Mouse (Mus musculus) limb, embryonic 14.5 days (tissue): Measurements from ENCODE around the gene Tbrg4. TPM values are rescaled to one million over a fixed set of nuclear protein-coding genes. Genes with fewer than 3 reads are reported as not detected.
A peak's percentile ranks its signal among the peaks of the same experiment; 100 is the strongest.

ENCODE experiments used
- ATAC-seq: fragments of 200-750 bp; cut with Nextera tagmentation; 2 replicates; pipeline ENCODE4 v1.8.0; 2017; ENCODE audit warnings: low read depth, moderate number of reproducible peaks, moderate TSS enrichment; ENCODE audit not compliant: low FRiP score
- DNase-seq: peaks from one replicate; pipeline ENCODE4 v3.0.0-alpha.2; 2015; ENCODE audit warnings: low spot score
- H3K27ac ChIP-seq: fragments of 300-500 bp; sonication (generic); replicated peaks from 2 replicates; pipeline ENCODE4 v1.5.1; 2014; ENCODE audit warnings: low read depth, mild to moderate bottlenecking, low read length, moderate library complexity, mixed read lengths
- H3K27me3 ChIP-seq: fragments of 300-500 bp; sonication (generic); 2 replicates; pipeline ENCODE4 v1.6.1; 2014; ENCODE audit warnings: low read length, mixed read lengths; ENCODE audit not compliant: control insufficient read depth, insufficient read depth
- H3K36me3 ChIP-seq: fragments of 300-500 bp; sonication (generic); 2 replicates; pipeline ENCODE4 v1.6.1; 2014; ENCODE audit warnings: mild to moderate bottlenecking, low read length, moderate library complexity, mixed read lengths; ENCODE audit not compliant: control insufficient read depth, insufficient read depth
- H3K4me1 ChIP-seq: fragments of 300-500 bp; sonication (generic); 2 replicates; pipeline ENCODE4 v1.6.1; 2014; ENCODE audit warnings: antibody characterized with exemption, low read length, mixed read lengths; ENCODE audit not compliant: control insufficient read depth, insufficient read depth
- H3K4me2 ChIP-seq: fragments of 300-500 bp; sonication (generic); replicated peaks from 2 replicates; pipeline ENCODE4 v1.6.1; 2014; ENCODE audit warnings: low read depth, mild to moderate bottlenecking, low read length, moderate library complexity; ENCODE audit not compliant: severe bottlenecking
- H3K4me3 ChIP-seq: fragments of 300-500 bp; sonication (generic); replicated peaks from 2 replicates; pipeline ENCODE4 v1.5.1; 2014; ENCODE audit warnings: low read length
- H3K9ac ChIP-seq: fragments of 300-500 bp; sonication (generic); 2 replicates; pipeline ENCODE4 v1.6.1; 2014; ENCODE audit warnings: mild to moderate bottlenecking, low read depth, low read length, moderate library complexity; ENCODE audit not compliant: severe bottlenecking
- H3K9me3 ChIP-seq: fragments of 300-500 bp; sonication (generic); 2 replicates; pipeline ENCODE4 v1.6.1; 2016; ENCODE audit warnings: low read length; ENCODE audit not compliant: control insufficient read depth
- POLR2A ChIP-seq: fragments of 200-500 bp; IDR thresholded peaks from 2 replicates; pipeline ENCODE4 v1.8.0; 2012; ENCODE audit warnings: inconsistent platforms, mild to moderate bottlenecking, moderate library complexity, borderline replicate concordance; ENCODE audit not compliant: insufficient read depth, insufficient read length; ENCODE audit errors: extremely low read depth
- WGBS: fragments of 180-500 bp; shearing (Covaris S2); extraction: QIAGEN DNeasy Blood & Tissue Kit; methylation state at CpG from one replicate; pipeline ENCODE4 v1.1.7; 2014; 5-methylcytosine and 5-hydroxymethylcytosine counted together
- polyA plus RNA-seq, 2 experiments: library from polyadenylated mRNA; depleted of rRNA in 1 of 2; stranded (reverse) in 1 of 2; unstranded in 1 of 2; fragments of >200 nt; fragmentation: Nextera tagmentation in 1 of 2; extraction: Ambion mirVana in 1 of 2; gene quantifications; 2 replicates each; pipeline versions ENCODE4 v1.2.1 to v1.2.3; 2012 to 2014

Tbrg4 gene
- polyA plus RNA-seq, 2 experiments, result 33.8 to 108 TPM

DNA sequence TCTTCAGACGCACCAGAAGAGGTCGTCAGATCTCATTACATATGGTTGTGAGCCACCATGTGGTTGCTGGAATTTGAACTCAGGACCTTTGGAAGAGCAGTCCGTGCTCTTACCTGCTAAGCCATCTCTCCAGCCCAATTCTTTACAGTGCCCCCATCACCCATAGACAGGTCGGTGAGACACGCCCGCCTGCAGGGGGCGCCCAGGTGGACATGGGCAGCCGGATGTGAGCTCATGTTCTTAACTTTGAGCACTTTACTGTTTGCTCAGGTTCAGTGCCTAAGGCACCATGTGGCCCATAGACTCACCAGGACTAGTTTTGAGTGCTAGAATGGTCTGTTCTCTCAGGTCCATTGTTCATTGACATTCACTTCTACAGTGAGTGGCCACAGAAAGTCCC lies 10.3 kb upstream of the Tbrg4 start:
- H3K4me1 ChIP-seq, result no peaks in the 10 kb centered on the region
- ATAC-seq (no peak), DNase-seq (no peak)
- no peak overlapping the region for H3K27ac ChIP-seq
- no peak for TF ChIP-seq POLR2A
- no peaks in the 10 kb centered on the region for H3K27me3 ChIP-seq
- no peak overlapping the region for H3K4me3 ChIP-seq
- peaks cover 4% of the 10 kb centered on the region; the same call in 1 of the 2 replicates for H3K9me3 ChIP-seq
- H3K36me3 ChIP-seq, result no peaks in the 10 kb centered on the region
- H3K4me2 ChIP-seq, result no peak overlapping the region
- WGBS, result 76% methylated on average over 8 of the region's 8 CpGs
- H3K9ac ChIP-seq, result no peak overlapping the region

DNA sequence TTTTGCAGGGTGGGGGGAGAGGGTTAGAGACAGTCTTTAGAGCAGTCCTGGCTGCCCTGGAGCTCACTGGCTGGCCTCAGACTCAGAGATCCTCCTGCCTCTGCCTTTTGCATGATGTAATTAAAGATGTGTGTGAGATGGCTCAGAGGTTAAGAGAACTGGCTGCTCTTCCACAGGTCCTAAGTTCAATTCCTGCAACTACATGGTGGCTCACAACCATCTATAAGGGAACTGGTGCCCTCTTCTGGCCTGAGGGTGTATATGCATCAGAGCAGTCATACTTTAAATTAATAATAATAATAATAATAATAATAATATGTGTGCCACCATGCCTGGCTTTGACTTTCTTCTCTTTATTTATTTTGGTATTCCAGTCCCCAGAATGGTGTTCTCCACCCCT lies 3.8 kb upstream of the Tbrg4 start:
- H3K27ac ChIP-seq, result no peak overlapping the region
- peaks cover 1% of the 10 kb centered on the region; the same call in 1 of the 2 replicates for H3K36me3 ChIP-seq
- ATAC-seq (no peak), DNase-seq (no peak)
- no peak overlapping the region for H3K4me2 ChIP-seq
- peaks cover 10% of the 10 kb centered on the region for H3K4me1 ChIP-seq
- peaks cover 4% of the 10 kb centered on the region; the same call in 1 of the 2 replicates for H3K9me3 ChIP-seq
- no peak overlapping the region for H3K4me3 ChIP-seq
- H3K9ac ChIP-seq, result no peak overlapping the region
- TF ChIP-seq POLR2A, result no peak
- no peaks in the 10 kb centered on the region for H3K27me3 ChIP-seq

DNA sequence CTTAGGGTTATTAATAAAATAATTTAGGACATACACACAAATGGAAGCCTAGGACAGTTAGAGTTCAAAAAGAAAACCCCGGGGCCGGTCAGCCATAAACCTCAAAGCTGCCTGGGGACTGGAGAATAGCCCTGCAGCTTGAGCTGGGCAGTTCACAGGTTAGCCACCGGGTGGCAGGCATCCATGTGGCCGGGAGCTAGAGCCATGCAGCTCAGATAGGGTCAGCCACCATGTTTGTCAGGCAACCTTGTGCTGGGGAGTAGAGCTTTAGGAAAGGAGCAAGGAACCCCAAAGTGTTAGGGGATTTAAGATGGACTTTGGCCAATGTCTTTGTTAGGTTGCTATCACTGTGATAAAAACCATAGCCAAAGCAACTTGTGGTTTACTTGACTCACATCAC lies 2.7 kb upstream of the Tbrg4 start:
- H3K9ac ChIP-seq, result no peak overlapping the region
- H3K9me3 ChIP-seq, result peaks cover 4% of the 10 kb centered on the region; the same call in 1 of the 2 replicates
- H3K4me3 ChIP-seq, result no peak overlapping the region
- no peak overlapping the region for H3K27ac ChIP-seq
- TF ChIP-seq POLR2A, result no peak
- DNase-seq, result no peak
- ATAC-seq, result no peak
- H3K36me3 ChIP-seq, result peaks cover 12% of the 10 kb centered on the region
- no peaks in the 10 kb centered on the region for H3K27me3 ChIP-seq
- H3K4me2 ChIP-seq, result no peak overlapping the region
- WGBS, result 36% methylated on average over 4 of the region's 4 CpGs
- H3K4me1 ChIP-seq, result peaks cover 13% of the 10 kb centered on the region

DNA sequence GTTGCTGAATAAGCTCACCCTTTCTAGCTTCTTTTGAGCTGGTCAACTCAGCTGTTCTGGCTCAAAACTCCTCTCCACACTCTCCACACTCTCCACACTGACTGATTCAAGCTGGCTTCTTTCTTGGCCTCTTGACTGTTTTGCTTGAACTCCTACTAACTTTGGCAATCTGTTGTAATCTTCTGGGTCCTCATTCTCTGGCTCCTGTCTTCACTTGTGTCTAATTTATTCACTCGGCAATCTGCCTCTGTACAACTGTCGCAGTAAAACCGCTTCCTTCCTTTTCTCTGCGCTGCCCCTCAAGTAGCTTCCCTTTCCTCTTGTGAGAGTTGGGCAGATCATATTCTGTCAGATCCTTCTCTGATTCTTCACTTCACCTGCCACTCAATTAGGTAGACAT lies 1.9 kb upstream of the Tbrg4 start:
- ATAC-seq, result no peak
- Histone ChIP-seq H3K4me3 (no peak overlapping the region), H3K27ac (no peak overlapping the region), H3K9ac (no peak overlapping the region), H3K27me3 (no peaks in the 10 kb centered on the region), H3K4me1 (peaks cover 13% of the 10 kb centered on the region), H3K4me2 (no peak overlapping the region), H3K36me3 (peaks cover 20% of the 10 kb centered on the region), H3K9me3 (peaks cover 4% of the 10 kb centered on the region; the same call in 1 of the 2 replicates)
- whole genome bisulfite sequencing, result 94% methylated on average over 4 of the region's 4 CpGs
- DNase-seq, result no peak
- no peak for TF ChIP-seq POLR2A

DNA sequence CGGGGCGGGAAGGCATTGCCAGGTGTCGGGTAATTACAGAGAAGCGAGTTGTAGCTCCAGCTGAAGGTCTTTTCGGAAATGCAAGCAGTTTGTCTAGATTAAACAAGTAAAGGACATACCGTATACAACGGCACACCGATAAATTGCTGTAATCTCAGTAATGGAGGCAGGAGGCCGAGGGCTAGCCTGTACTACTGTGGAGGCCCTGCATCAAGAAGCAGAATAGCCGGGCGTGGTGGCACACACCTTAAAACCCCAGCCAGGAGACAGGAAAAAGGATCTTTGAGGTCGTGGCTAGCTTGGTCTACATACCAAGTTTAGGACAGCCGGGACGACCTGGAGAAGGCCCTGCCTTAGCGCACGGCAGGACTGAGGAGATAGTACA lies 513 bp upstream of the Tbrg4 start:
- peaks cover 13% of the 10 kb centered on the region for H3K4me1 ChIP-seq
- no peak for TF ChIP-seq POLR2A
- ATAC-seq, result peak; percentile 9; the same call in 1 of the 2 replicates
- no peaks in the 10 kb centered on the region for H3K27me3 ChIP-seq
- no peak for DNase-seq
- H3K4me3 ChIP-seq, result peak overlapping the region; percentile 66
- H3K4me2 ChIP-seq, result peak overlapping the region; percentile 68
- peaks cover 33% of the 10 kb centered on the region for H3K36me3 ChIP-seq
- H3K27ac ChIP-seq, result peak overlapping the region; percentile 83
- 13% methylated on average over 16 of the region's 16 CpGs for WGBS
- no peaks in the 10 kb centered on the region for H3K9me3 ChIP-seq
- H3K9ac ChIP-seq, result peak overlapping the region; percentile 70
